ENCODE assay signal across 19 mouse cellular contexts in the genomic region with DNA sequence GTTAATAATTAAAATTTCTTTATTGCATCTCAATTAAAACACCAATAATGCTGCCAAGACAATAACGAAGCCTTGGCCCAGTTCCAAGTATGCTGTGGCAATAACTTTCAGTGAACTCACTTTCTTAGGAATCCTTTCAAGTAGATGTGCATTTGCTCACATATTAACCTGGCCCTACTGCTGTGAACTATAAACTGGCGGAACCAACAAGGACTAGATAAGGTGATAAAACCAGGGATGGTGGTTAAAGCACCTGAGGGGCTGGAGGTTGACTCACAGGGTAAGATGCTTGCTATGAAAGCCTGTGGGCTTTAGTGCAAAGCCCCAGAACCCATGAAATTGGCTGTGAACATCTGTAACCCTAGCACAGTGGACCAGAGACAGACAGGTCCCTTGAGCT. TPM values are rescaled to one million over a fixed set of nuclear protein-coding genes. Genes with fewer than 3 reads are reported as not detected.
"Had no signal": no experiment of that assay in that cellular context is flagged by ENCODE, and none has a peak within 500 bp of the region (broad histone marks: within the 10 kb centered on the region; RNA-seq: fewer than 3 reads in every experiment).

No protein-coding gene starts in this region.

- H3K9me3 ChIP-seq: hindbrain, embryonic 15.5 days; liver, embryonic 15.5 days; lung, embryonic 15.5 days; megakaryocyte, embryonic 14.5 days; midbrain, embryonic 10.5 days; midbrain, embryonic 13.5 days; neural tube, embryonic 13.5 days had no signal

- H3K36me3 ChIP-seq: hindbrain, embryonic 15.5 days; liver, embryonic 15.5 days; lung, embryonic 15.5 days; midbrain, embryonic 10.5 days; midbrain, embryonic 13.5 days; neural tube, embryonic 13.5 days had no signal

- H3K27ac ChIP-seq: hindbrain, embryonic 15.5 days; liver, embryonic 15.5 days; lung, embryonic 15.5 days; midbrain, embryonic 10.5 days; midbrain, embryonic 13.5 days; neural tube, embryonic 13.5 days had no signal

- ATAC-seq: midbrain, embryonic 13.5 days; midbrain, embryonic 16.5 days had no signal

- H3K27me3 ChIP-seq: hindbrain, embryonic 15.5 days; liver, embryonic 15.5 days; lung, embryonic 15.5 days; megakaryocyte, embryonic 14.5 days; midbrain, embryonic 13.5 days; neural tube, embryonic 13.5 days had no signal

- H3K9ac ChIP-seq: hindbrain, embryonic 15.5 days; liver, embryonic 15.5 days; lung, embryonic 15.5 days; midbrain, embryonic 13.5 days; neural tube, embryonic 13.5 days had no signal

- H3K4me3 ChIP-seq: hindbrain, embryonic 15.5 days; liver, embryonic 15.5 days; lung, embryonic 15.5 days; megakaryocyte, embryonic 14.5 days; midbrain, embryonic 10.5 days; midbrain, embryonic 13.5 days; myocyte; neural tube, embryonic 13.5 days had no signal

- H3K4me1 ChIP-seq: hindbrain, embryonic 15.5 days; liver, embryonic 15.5 days; lung, embryonic 15.5 days; midbrain, embryonic 10.5 days; midbrain, embryonic 13.5 days; neural tube, embryonic 13.5 days had no signal

- DNase-seq: lung, adult 18-20 months; lung, postnatal 10 days; lung, postnatal 36 days; retina, postnatal 1 day; right cerebral cortex, postnatal 25 days; thymus, adult 2 months; thymus, postnatal 25 days had no signal

- H3K4me2 ChIP-seq: hindbrain, embryonic 15.5 days; liver, embryonic 11.5 days; liver, embryonic 15.5 days; lung, embryonic 15.5 days; midbrain, embryonic 13.5 days; neural tube, embryonic 13.5 days had no signal

RNA-seq across cellular contexts. Expression of a gene that starts 54.3 kb away (rescaled TPM):
- total RNA-seq: layer of hippocampus, adult 18-20 months; left cerebral cortex, adult 8-10 months had no signal
- polyA plus RNA-seq: myocyte had no signal
